Comparison of ENCODE assay signal across 8 mouse cellular contexts in genomic region chr13:62007321-62007720, GRCm38 (mm10).
DNase-seq lines count a peak whose midpoint lies in the region.

No protein-coding gene starts in this region.

- DNase-seq in A20 (ENCODE audit: low read depth, low spot score): peak; percentile 1
- peak; percentile 15 to 76 for DNase-seq in adrenal gland, adult (ENCODE audit: inconsistent age in 2 of 2, low spot score in 1 of 2)
- peak; percentile 20 to 25 for DNase-seq in cerebellum, postnatal 10 days
- peak; percentile 3 for DNase-seq in heart, adult 8-10 months (ENCODE audit: low spot score)
- DNase-seq in kidney, postnatal 10 days: peak; percentile 52
- DNase-seq in lung, postnatal 10 days: peak; percentile 22
- DNase-seq in spleen, postnatal 36 days (ENCODE audit: low spot score in 2 of 2): peak; percentile 2 to 10
- DNase-seq in urinary bladder, postnatal 25 days (ENCODE audit: low spot score): peak; percentile 18

Comparison
In these comparisons a context has a peak if more than half of its experiments do, and no peak if none do; other contexts are left out.
1. Peak in every context shown above with its lines: DNase-seq.
2. DNase-seq: peak in every context shown above with its lines; median percentile 52 in kidney, postnatal 10 days; 46 in adrenal gland, adult; 22 in cerebellum, postnatal 10 days; 22 in lung, postnatal 10 days; 18 in urinary bladder, postnatal 25 days; 6 in spleen, postnatal 36 days; 3 in heart, adult 8-10 months; 1 in A20.